8 mouse cellular contexts compared by ENCODE assay signal in the genomic region with DNA sequence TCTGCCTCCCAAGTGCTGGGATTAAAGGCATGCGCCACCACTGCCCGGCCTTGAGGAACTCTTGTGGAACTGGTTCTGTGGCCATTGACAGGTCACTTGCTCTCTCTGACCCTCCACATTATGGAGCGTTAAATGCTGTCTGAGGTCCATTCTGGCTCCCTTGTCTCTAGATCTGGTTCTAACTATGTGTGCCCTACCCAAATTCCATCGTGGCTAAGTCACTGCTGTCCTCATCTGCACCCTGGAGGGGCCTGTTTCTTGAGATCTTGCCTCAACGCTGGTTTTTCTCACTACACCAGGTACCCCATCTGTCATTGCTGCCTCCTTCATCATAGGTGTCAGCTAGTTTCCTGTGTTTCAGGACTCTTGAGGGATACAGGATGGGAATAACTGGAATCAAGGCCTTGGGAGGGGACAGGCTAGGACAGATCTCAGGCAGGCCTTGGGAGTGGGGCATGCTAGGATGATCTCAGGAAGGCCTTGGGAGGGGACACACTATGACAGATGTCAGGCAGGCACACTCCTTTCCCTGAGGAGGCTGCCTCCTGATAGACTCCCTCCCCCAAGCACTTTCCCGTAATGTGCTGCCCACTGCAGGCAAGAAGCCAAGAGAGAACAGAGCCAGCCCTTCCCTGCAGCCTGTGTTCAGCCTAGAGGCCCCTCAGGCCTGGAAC. TPM values are rescaled to one million over a fixed set of nuclear protein-coding genes. Genes with fewer than 3 reads are reported as not detected.
DNase-seq lines count a peak whose midpoint lies in the region; ATAC-seq and TF ChIP-seq lines count a peak whose summit lies in the region.

No protein-coding gene starts in this region.

- no peak for ATAC-seq in liver, embryonic 13.5 days (ENCODE audit: low read depth)
- no peak for ATAC-seq in liver, postnatal 0 days
- peak; percentile 42 for ATAC-seq in embryonic facial prominence, embryonic 14.5 days (ENCODE audit: low read depth)
- ATAC-seq in intestine, embryonic 15.5 days = peak; percentile 46
- 0 out of 2 replicates have a peak, but pooled peaks have one; percentile 21 for ATAC-seq in midbrain, embryonic 16.5 days
- ATAC-seq in megakaryocyte progenitor cell, adult 5-6 weeks (replicated peaks; ENCODE audit: poor library complexity) = no peak
- no peak for ATAC-seq in inflammation-experienced regulatory T-cells, adult 6 months

- H3K9me3 ChIP-seq in liver, embryonic 13.5 days (replicated peaks) = no peaks in the 10 kb centered on the region
- no peaks in the 10 kb centered on the region for H3K9me3 ChIP-seq in liver, postnatal 0 days (ENCODE audit: low read length)
- H3K9me3 ChIP-seq in embryonic facial prominence, embryonic 14.5 days (ENCODE audit: control insufficient read depth, low read length) = no peaks in the 10 kb centered on the region
- no peaks in the 10 kb centered on the region for H3K9me3 ChIP-seq in intestine, embryonic 15.5 days
- no peaks in the 10 kb centered on the region for H3K9me3 ChIP-seq in midbrain, embryonic 16.5 days (replicated peaks; ENCODE audit: control insufficient read depth, low read length, poor library complexity, severe bottlenecking)

- peaks cover 68% of the 10 kb centered on the region for H3K4me1 ChIP-seq in liver, embryonic 13.5 days (replicated peaks)
- H3K4me1 ChIP-seq in liver, postnatal 0 days (ENCODE audit: insufficient read depth) = peaks cover 3% of the 10 kb centered on the region; the same call in 1 of the 2 replicates
- peaks cover 17% of the 10 kb centered on the region for H3K4me1 ChIP-seq in embryonic facial prominence, embryonic 14.5 days (ENCODE audit: control insufficient read depth, insufficient read depth, low read length)
- peaks cover 33% of the 10 kb centered on the region for H3K4me1 ChIP-seq in intestine, embryonic 15.5 days (replicated peaks)
- peaks cover 6% of the 10 kb centered on the region; the same call in 1 of the 2 replicates for H3K4me1 ChIP-seq in midbrain, embryonic 16.5 days (ENCODE audit: control insufficient read depth, insufficient read depth, low read length)

- DNase-seq in liver, embryonic 13.5 days = no peak
- no peak for DNase-seq in liver, postnatal 0 days
- peak; percentile 73 for DNase-seq in embryonic facial prominence, embryonic 14.5 days (ENCODE audit: low spot score)
- DNase-seq in left cerebral cortex, adult 18-20 months (ENCODE audit: low spot score in 2 of 2) = no peak

- no peak overlapping the region for H3K9ac ChIP-seq in liver, embryonic 13.5 days
- H3K9ac ChIP-seq in liver, postnatal 0 days (replicated peaks) = no peak overlapping the region
- no peak overlapping the region for H3K9ac ChIP-seq in embryonic facial prominence, embryonic 14.5 days (ENCODE audit: low read depth, low read length)
- H3K9ac ChIP-seq in intestine, embryonic 15.5 days = peak overlapping the region; percentile 3; the same call in 1 of the 2 replicates
- no peak overlapping the region for H3K9ac ChIP-seq in midbrain, embryonic 16.5 days (ENCODE audit: low read depth, low read length)

- H3K27ac ChIP-seq in liver, embryonic 13.5 days = peak overlapping the region; percentile 10; the same call in 1 of the 2 replicates
- H3K27ac ChIP-seq in liver, postnatal 0 days (ENCODE audit: low read depth) = no peak overlapping the region
- H3K27ac ChIP-seq in embryonic facial prominence, embryonic 14.5 days (replicated peaks; ENCODE audit: low read depth, low read length) = peak overlapping the region; percentile 50
- H3K27ac ChIP-seq in intestine, embryonic 15.5 days = peak overlapping the region; percentile 66
- peak overlapping the region; percentile 26 for H3K27ac ChIP-seq in midbrain, embryonic 16.5 days (ENCODE audit: low read length)

- H3K27me3 ChIP-seq in liver, embryonic 13.5 days = no peaks in the 10 kb centered on the region
- H3K27me3 ChIP-seq in liver, postnatal 0 days (ENCODE audit: insufficient read depth, low read length) = no peaks in the 10 kb centered on the region
- no peaks in the 10 kb centered on the region for H3K27me3 ChIP-seq in embryonic facial prominence, embryonic 14.5 days (replicated peaks; ENCODE audit: control insufficient read depth, insufficient read depth, low read length)
- no peaks in the 10 kb centered on the region for H3K27me3 ChIP-seq in intestine, embryonic 15.5 days (replicated peaks)
- no peaks in the 10 kb centered on the region for H3K27me3 ChIP-seq in midbrain, embryonic 16.5 days (ENCODE audit: control insufficient read depth, insufficient read depth, low read depth, low read length)

- no peak for TF ChIP-seq CTCF in liver, postnatal 0 days (IDR thresholded peaks at IDR 0.05; ENCODE audit: low read depth)

- no peak for TF ChIP-seq EP300 in liver, postnatal 0 days (IDR thresholded peaks at IDR 0.05; ENCODE audit: low read depth)

- 71% methylated on average over 6 of the region's 6 CpGs for WGBS in liver, embryonic 13.5 days (ENCODE audit: insufficient replicate concordance)
- WGBS in liver, postnatal 0 days (ENCODE audit: insufficient replicate concordance) = 73% methylated on average over 6 of the region's 6 CpGs
- 59% methylated on average over 6 of the region's 6 CpGs for WGBS in embryonic facial prominence, embryonic 14.5 days
- 57% methylated on average over 6 of the region's 6 CpGs for WGBS in intestine, embryonic 15.5 days
- 77% methylated on average over 6 of the region's 6 CpGs for WGBS in midbrain, embryonic 16.5 days

- no peak overlapping the region for H3K4me2 ChIP-seq in liver, embryonic 13.5 days
- no peak overlapping the region for H3K4me2 ChIP-seq in liver, postnatal 0 days (ENCODE audit: low read depth, low read length)
- no peak overlapping the region for H3K4me2 ChIP-seq in embryonic facial prominence, embryonic 14.5 days (ENCODE audit: low read depth, low read length)
- H3K4me2 ChIP-seq in intestine, embryonic 15.5 days (replicated peaks) = no peak overlapping the region
- H3K4me2 ChIP-seq in midbrain, embryonic 16.5 days (ENCODE audit: low read length) = no peak overlapping the region

- no peak overlapping the region for H3K4me3 ChIP-seq in liver, embryonic 13.5 days (replicated peaks)
- H3K4me3 ChIP-seq in liver, postnatal 0 days (ENCODE audit: low read depth, low read length) = no peak overlapping the region
- no peak overlapping the region for H3K4me3 ChIP-seq in embryonic facial prominence, embryonic 14.5 days (ENCODE audit: low read depth, low read length)
- H3K4me3 ChIP-seq in intestine, embryonic 15.5 days (replicated peaks) = no peak overlapping the region
- H3K4me3 ChIP-seq in midbrain, embryonic 16.5 days (ENCODE audit: low read depth, low read length) = no peak overlapping the region

- H3K36me3 ChIP-seq in liver, embryonic 13.5 days = peaks cover 18% of the 10 kb centered on the region
- H3K36me3 ChIP-seq in liver, postnatal 0 days (replicated peaks; ENCODE audit: insufficient read depth, low read length) = peaks cover 8% of the 10 kb centered on the region; the same call in 1 of the 2 replicates
- peaks cover 2% of the 10 kb centered on the region; the same call in 1 of the 2 replicates for H3K36me3 ChIP-seq in embryonic facial prominence, embryonic 14.5 days (ENCODE audit: control insufficient read depth, insufficient read depth, low read length)
- H3K36me3 ChIP-seq in intestine, embryonic 15.5 days = no peaks in the 10 kb centered on the region
- no peaks in the 10 kb centered on the region for H3K36me3 ChIP-seq in midbrain, embryonic 16.5 days (ENCODE audit: control insufficient read depth, insufficient read depth, low read length)

RNA-seq across cellular contexts. Expression of gene Slc9a1, which starts 37.7 kb away (rescaled TPM):
- 2.7 and 3.1 TPM in 2 replicates for polyA plus RNA-seq in liver, embryonic 13.5 days (2015; fragmentation: Nextera tagmentation; extraction: Ambion mirVana)
- 1.8 TPM in 2 replicates for polyA plus RNA-seq in liver, postnatal 0 days (2015; fragmentation: Nextera tagmentation; extraction: Ambion mirVana)
- 9.2 and 11.0 TPM in 2 replicates for polyA plus RNA-seq in embryonic facial prominence, embryonic 14.5 days (2014; fragmentation: Nextera tagmentation; extraction: Ambion mirVana)
- polyA plus RNA-seq in intestine, embryonic 15.5 days (2015; fragmentation: Nextera tagmentation; extraction: Ambion mirVana) = 8.5 and 9.3 TPM in 2 replicates
- polyA plus RNA-seq in midbrain, embryonic 16.5 days (2015; fragmentation: Nextera tagmentation; extraction: Ambion mirVana) = 10.3 and 12.8 TPM in 2 replicates
- 10 to 100 TPM; 46.3 to 47.9 TPM for total RNA-seq in left cerebral cortex, adult 18-20 months (2021)
- 15.1 and 16.1 TPM in 2 replicates for total RNA-seq in megakaryocyte progenitor cell, adult 5-6 weeks (2015)
- total RNA-seq in megakaryocyte progenitor cell, adult 5-6 weeks (2017) = 6.3 and 7.3 TPM in 2 replicates
- polyA plus RNA-seq in inflammation-experienced regulatory T-cells, adult 6 months (2017; shearing (Covaris generic)) = 10 to 100 TPM; 13.1 to 14.8 (median 13.3) TPM

RNA-seq across cellular contexts. Expression of gene Wdtc1, which starts 54.0 kb away (rescaled TPM):
- polyA plus RNA-seq in liver, embryonic 13.5 days (2015; fragmentation: Nextera tagmentation; extraction: Ambion mirVana) = 5.5 and 7.1 TPM in 2 replicates
- polyA plus RNA-seq in liver, postnatal 0 days (2015; fragmentation: Nextera tagmentation; extraction: Ambion mirVana) = 5.3 and 5.5 TPM in 2 replicates
- 17.4 and 17.6 TPM in 2 replicates for polyA plus RNA-seq in embryonic facial prominence, embryonic 14.5 days (2014; fragmentation: Nextera tagmentation; extraction: Ambion mirVana)
- polyA plus RNA-seq in intestine, embryonic 15.5 days (2015; fragmentation: Nextera tagmentation; extraction: Ambion mirVana) = 13.9 and 17.0 TPM in 2 replicates
- polyA plus RNA-seq in midbrain, embryonic 16.5 days (2015; fragmentation: Nextera tagmentation; extraction: Ambion mirVana) = 20.1 and 20.7 TPM in 2 replicates
- 10 to 100 TPM; 61.2 to 68.1 TPM for total RNA-seq in left cerebral cortex, adult 18-20 months (2021)
- 10.3 and 10.6 TPM in 2 replicates for total RNA-seq in megakaryocyte progenitor cell, adult 5-6 weeks (2015)
- 7.6 and 8.7 TPM in 2 replicates for total RNA-seq in megakaryocyte progenitor cell, adult 5-6 weeks (2017)
- 10 to 100 TPM in 1 of 3 experiments, 1 to 10 TPM in 2; 5.0 to 10.2 (median 8.8) TPM for polyA plus RNA-seq in inflammation-experienced regulatory T-cells, adult 6 months (2017; shearing (Covaris generic))

Comparison
In these comparisons a context has a peak if more than half of its experiments do, and no peak if none do; other contexts are left out.
1. ATAC-seq: peak in embryonic facial prominence, embryonic 14.5 days (single experiment), intestine, embryonic 15.5 days (single experiment) and midbrain, embryonic 16.5 days (single experiment); none in liver, embryonic 13.5 days (single experiment), liver, postnatal 0 days (single experiment), megakaryocyte progenitor cell, adult 5-6 weeks (single experiment) and inflammation-experienced regulatory T-cells, adult 6 months (single experiment).